Mouse (Mus musculus) heart, embryonic 14.5 days (tissue): ENCODE data around the gene Elp5. TPM values are rescaled to one million over a fixed set of nuclear protein-coding genes. Genes with fewer than 3 reads are reported as not detected.

Experiments
- ATAC-seq: fragments of 200-750 bp; cut with Nextera tagmentation; 2 replicates; pipeline ENCODE4 v1.8.0; 2017; ENCODE audit warnings: low read depth, moderate TSS enrichment; ENCODE audit not compliant: insufficient number of reproducible peaks, insufficient read depth, low FRiP score
- H3K27ac ChIP-seq, 2 experiments: fragments of 200-500 bp in 1 of 2; fragments of 300-500 bp in 1 of 2; sonication (generic) in 1 of 2; replicated peaks in 1 of 2; 2 replicates each; pipeline ENCODE4 v1.5.1; 2012 to 2014; ENCODE audit warnings: low read depth in 2 of 2, low read length in 2 of 2, control low read depth in 1 of 2, mild to moderate bottlenecking in 1 of 2, mixed read lengths in 1 of 2; ENCODE audit not compliant: control insufficient read depth in 1 of 2, insufficient read depth in 1 of 2
- H3K27me3 ChIP-seq: fragments of 300-500 bp; sonication (generic); 2 replicates; pipeline ENCODE4 v1.6.1; 2014; ENCODE audit warnings: mild to moderate bottlenecking, low read length, control low read depth; ENCODE audit not compliant: control insufficient read depth, insufficient read depth
- H3K36me3 ChIP-seq: fragments of 300-500 bp; sonication (generic); 2 replicates; pipeline ENCODE4 v1.6.1; 2014; ENCODE audit warnings: mild to moderate bottlenecking, control low read depth, low read length, mixed read lengths; ENCODE audit not compliant: control insufficient read depth, insufficient read depth
- H3K4me1 ChIP-seq, 2 experiments: fragments of 200-500 bp in 1 of 2; fragments of 300-500 bp in 1 of 2; sonication (generic) in 1 of 2; 2 replicates each; pipeline ENCODE4 v1.6.1; 2012 to 2014; ENCODE audit warnings: low read length in 2 of 2, control low read depth in 1 of 2, mixed read lengths in 1 of 2; ENCODE audit not compliant: control insufficient read depth in 2 of 2, insufficient read depth in 2 of 2
- H3K4me2 ChIP-seq: fragments of 300-500 bp; sonication (generic); 2 replicates; pipeline ENCODE4 v1.6.1; 2014; ENCODE audit warnings: mild to moderate bottlenecking, low read length
- H3K4me3 ChIP-seq, 2 experiments: fragments of 200-500 bp in 1 of 2; fragments of 300-500 bp in 1 of 2; sonication (generic) in 1 of 2; 2 replicates each; pipeline ENCODE4 v1.5.1; 2012 to 2014; ENCODE audit warnings: low read length in 2 of 2, mild to moderate bottlenecking in 2 of 2, control low read depth in 1 of 2, low read depth in 1 of 2, moderate library complexity in 1 of 2; ENCODE audit not compliant: control insufficient read depth in 1 of 2, insufficient read depth in 1 of 2
- H3K9ac ChIP-seq: fragments of 300-500 bp; sonication (generic); 2 replicates; pipeline ENCODE4 v1.6.1; 2014; ENCODE audit warnings: mild to moderate bottlenecking, low read length
- H3K9me3 ChIP-seq: fragments of 300-500 bp; sonication (generic); 2 replicates; pipeline ENCODE4 v1.6.1; 2016; ENCODE audit warnings: low read length, control low read depth; ENCODE audit not compliant: control insufficient read depth
- WGBS: fragments of 180-500 bp; shearing (Covaris S2); extraction: QIAGEN DNeasy Blood & Tissue Kit; methylation state at CpG from one replicate; pipeline ENCODE4 v1.1.7; 2014; 5-methylcytosine and 5-hydroxymethylcytosine counted together
- polyA plus RNA-seq: library from polyadenylated mRNA; unstranded; fragments of >200 nt; fragmentation: Nextera tagmentation; extraction: Ambion mirVana; gene quantifications from 2 replicates; pipeline ENCODE4 v1.2.1, GENCODE M21; 2014

Elp5 gene
- 107 and 114 TPM in 2 replicates for polyA plus RNA-seq

DNA sequence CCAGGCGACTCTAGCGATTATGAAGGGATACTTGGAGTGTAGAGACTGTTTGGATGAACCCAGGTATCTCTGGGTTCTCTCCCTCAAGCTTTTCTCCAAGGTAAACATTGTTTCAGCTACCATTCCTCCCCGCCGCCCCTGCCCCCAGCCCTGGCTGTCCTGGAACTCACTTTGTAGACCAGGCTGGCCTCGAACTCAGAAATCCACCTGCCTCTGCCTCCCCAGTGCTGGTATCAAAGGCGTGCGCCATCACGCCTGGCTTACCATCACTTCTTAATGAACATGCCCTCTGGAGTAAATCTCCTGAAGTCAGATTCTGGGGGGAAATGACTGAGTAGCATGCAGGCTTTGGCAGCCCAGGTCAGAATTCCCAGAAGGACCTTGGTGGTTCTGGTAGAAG, at the start of gene Elp5:
TSS of gene Elp5 (minus strand) at position 293 of the 400 bp plus-strand sequence.
- H3K9me3 ChIP-seq = no peaks in the 10 kb centered on the region
- peaks cover 53% of the 10 kb centered on the region for H3K36me3 ChIP-seq
- H3K4me2 ChIP-seq = peak within 1 kb of the TSS; percentile 80
- no peaks in the 10 kb centered on the region for H3K27me3 ChIP-seq
- WGBS = 54% methylated on average over 8 of the region's 8 CpGs
- peak within 1 kb of the TSS; percentile 83 to 99 for H3K27ac ChIP-seq
- H3K4me1 ChIP-seq = peaks cover 11 to 24% of the 10 kb centered on the region in 2 experiments
- H3K4me3 ChIP-seq = peak within 1 kb of the TSS; percentile 98 to 99
- H3K9ac ChIP-seq = peak within 1 kb of the TSS; percentile 99
- ATAC-seq = no peak

DNA sequence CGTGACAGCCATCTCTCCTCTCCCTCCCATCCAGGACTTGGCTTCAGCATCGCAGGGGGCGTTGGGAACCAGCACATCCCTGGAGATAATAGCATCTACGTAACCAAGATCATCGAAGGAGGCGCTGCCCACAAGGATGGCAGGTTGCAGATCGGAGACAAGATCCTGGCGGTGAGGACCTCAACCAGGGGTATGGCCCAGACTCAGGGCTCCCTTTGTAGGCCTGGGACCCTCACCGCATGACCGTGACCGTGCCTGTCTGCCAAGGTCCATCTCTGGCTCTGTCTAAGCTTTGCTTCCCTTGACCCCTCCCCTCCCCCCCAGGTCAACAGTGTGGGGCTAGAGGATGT, 49.0 kb upstream of the Elp5 start:
- Histone ChIP-seq H3K36me3 (peaks cover 31% of the 10 kb centered on the region), H3K9me3 (no peaks in the 10 kb centered on the region), H3K9ac (no peak overlapping the region), H3K4me2 (no peak overlapping the region), H3K4me3 (no peak overlapping the region), H3K27me3 (no peaks in the 10 kb centered on the region), H3K27ac (no peak overlapping the region), H3K4me1 (peaks cover 26 to 32% of the 10 kb centered on the region in 2 experiments)
- no peak for ATAC-seq
- WGBS = 96% methylated on average over 11 of the region's 11 CpGs

DNA sequence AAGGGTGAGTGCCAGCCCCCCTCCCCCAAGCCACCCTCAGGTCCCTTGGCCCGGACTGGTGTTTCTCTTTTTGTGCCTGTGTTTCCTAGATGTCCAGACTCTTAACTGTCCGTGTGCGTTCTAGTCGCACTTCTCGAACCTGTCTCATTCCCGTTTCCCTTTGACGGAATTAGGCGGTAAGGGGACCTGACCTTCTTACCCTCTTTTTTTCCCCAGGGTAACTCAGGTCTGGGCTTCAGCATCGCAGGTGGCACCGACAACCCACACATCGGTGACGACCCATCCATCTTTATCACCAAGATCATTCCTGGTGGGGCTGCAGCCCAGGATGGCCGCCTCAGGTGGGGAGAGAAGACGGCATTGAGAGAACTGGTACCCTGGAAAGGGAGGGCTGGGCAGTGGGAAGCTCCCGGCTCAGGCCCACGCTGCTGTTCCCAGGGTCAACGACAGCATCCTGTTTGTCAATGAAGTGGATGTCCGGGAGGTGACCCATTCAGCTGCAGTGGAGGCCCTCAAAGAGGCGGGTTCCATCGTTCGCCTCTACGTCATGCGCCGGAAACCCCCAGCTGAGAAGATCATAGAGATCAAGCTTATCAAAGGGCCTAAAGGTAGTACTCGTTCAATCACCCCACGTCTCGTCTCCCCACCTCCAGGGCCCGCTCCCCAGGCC, 48.5 kb upstream of the Elp5 start:
- Histone ChIP-seq H3K9ac (no peak overlapping the region), H3K9me3 (no peaks in the 10 kb centered on the region), H3K27me3 (no peaks in the 10 kb centered on the region), H3K4me2 (no peak overlapping the region), H3K4me1 (peaks cover 31 to 36% of the 10 kb centered on the region in 2 experiments), H3K36me3 (peaks cover 31% of the 10 kb centered on the region), H3K27ac (no peak overlapping the region), H3K4me3 (no peak overlapping the region)
- ATAC-seq = no peak
- WGBS = 90% methylated on average over 28 of the region's 28 CpGs

DNA sequence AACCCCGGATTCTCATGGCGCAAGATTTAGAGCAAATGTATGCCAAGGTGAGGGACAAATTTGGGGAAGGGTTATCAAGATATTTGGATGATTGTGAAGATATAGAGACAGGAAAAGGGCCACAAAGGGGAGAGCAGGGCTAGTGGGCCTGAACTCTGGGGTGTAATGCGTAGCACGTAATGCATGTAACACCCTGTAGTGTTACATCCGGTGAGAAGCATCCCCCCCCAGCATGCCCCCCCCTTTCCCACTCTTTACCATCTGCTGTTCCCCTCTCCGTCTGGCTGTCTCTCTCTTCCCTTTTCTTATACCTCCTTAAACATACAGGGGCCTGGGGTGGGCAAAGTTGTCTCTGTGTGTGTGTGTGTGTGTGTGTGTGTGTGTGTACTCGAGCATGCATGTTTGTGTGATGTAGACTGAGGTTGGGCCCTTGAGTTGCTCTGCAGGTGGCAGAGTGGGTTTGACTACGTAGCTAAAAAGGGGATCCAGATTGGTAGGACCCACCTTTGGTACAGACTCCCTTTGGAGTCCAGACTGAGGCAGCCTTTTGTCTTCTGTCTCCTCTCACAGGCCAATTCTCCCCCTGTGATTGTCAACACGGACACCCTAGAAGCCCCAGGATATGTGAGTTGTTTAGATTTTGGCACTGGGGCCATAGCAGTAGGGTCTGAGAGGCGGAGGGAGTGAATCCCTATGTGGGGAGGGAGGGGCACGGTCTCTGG, 47.7 kb upstream of the Elp5 start:
- no peak overlapping the region for H3K27ac ChIP-seq

DNA sequence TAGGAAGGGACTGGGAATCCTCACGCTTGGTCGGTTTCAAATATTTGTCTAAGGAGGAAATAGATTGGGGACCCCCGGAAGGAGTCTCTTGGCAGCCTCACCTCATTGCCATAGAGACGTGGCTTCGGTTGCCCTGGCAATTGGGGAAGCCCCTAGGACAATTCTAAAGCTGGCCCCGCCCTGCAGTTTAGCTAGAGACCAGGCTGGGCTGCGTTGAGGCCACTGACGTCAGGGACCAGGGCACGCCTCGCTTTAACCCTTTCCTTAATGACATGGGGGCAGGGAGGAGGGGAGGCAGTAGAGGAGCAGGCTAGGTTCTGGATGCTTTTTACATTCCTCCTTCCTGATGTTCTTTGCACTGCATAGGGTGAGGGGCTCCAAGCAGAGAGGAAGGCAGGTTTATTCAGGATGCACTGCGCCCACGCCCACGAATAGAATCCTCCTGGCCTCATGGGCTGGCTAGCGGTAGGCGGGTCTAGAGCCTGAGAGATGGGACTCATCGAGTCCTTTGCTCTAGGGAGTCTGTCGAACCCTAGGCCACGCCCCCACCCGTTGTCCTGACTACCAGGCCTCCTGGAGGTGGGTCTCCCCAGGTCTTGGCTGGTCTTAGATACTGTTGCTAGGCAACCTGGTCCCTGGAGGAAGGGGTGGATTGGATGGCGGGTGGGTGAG, 46.9 kb upstream of the Elp5 start:
- peak; percentile 70 for ATAC-seq
- H3K9ac ChIP-seq = no peak overlapping the region
- peaks cover 31% of the 10 kb centered on the region for H3K36me3 ChIP-seq
- no peaks in the 10 kb centered on the region for H3K27me3 ChIP-seq
- whole genome bisulfite sequencing = 3% methylated on average over 20 of the region's 20 CpGs
- H3K27ac ChIP-seq = peak overlapping the region; percentile 54 to 63; a peak in 3 of 4 replicates
- peak overlapping the region; percentile 11 to 29; a peak in 3 of 4 replicates for H3K4me3 ChIP-seq
- H3K4me1 ChIP-seq = peaks cover 31 to 39% of the 10 kb centered on the region in 2 experiments
- peak overlapping the region; percentile 57 for H3K4me2 ChIP-seq
- no peaks in the 10 kb centered on the region for H3K9me3 ChIP-seq

More for the DNA sequence above, 47.7 kb upstream of the Elp5 start:
- no peak overlapping the region; a peak in 1 of 4 replicates for H3K4me3 ChIP-seq
- peak overlapping the region; percentile 57 for H3K4me2 ChIP-seq
- ATAC-seq = no peak
- H3K4me1 ChIP-seq = peaks cover 31 to 38% of the 10 kb centered on the region in 2 experiments
- H3K27me3 ChIP-seq = no peaks in the 10 kb centered on the region
- H3K9me3 ChIP-seq = no peaks in the 10 kb centered on the region
- H3K36me3 ChIP-seq = peaks cover 31% of the 10 kb centered on the region
- no peak overlapping the region for H3K9ac ChIP-seq
- WGBS = 57% methylated on average over 11 of the region's 11 CpGs

DNA sequence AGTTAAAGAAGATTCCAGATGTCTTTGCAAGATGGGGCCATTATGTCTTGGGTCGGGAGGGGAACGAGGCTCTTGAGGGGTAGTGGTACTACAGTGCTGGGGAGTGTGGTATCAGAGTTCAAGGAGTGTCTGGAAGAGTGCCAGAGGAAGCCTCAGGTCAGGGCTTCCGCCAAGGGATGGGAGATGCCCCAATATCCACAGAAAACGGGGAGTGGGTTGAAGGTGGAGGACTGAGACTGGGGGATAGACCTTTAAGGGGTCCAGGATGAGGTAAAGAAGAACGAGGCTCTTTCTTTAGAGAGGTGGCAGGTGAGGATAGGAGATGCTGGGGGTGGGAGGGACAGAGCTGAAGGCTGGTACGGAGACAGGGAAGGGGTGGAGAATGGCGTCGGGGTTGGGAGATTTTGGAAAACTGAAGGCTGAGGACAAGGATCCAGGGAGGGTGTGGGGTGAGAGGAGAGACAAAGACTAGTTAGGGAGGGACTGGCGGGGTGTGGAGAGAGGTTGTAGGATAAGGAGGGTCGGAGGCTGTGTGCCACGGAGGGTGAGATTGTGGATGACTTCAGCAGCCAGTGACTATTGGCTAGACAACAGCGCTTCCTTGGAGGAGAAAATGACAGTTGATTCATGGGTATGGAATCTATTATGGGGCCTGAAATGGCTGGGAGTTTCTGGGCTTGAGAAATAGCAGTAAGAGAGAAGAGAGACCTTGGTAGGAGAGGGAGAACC, 46.2 kb upstream of the Elp5 start:
- H3K4me1 ChIP-seq = peaks cover 31 to 43% of the 10 kb centered on the region in 2 experiments
- 29% methylated on average over 12 of the region's 12 CpGs for WGBS
- no peak for ATAC-seq
- peak overlapping the region; percentile 11 to 29; a peak in 2 of 4 replicates for H3K4me3 ChIP-seq
- H3K27me3 ChIP-seq = no peaks in the 10 kb centered on the region
- H3K9me3 ChIP-seq = no peaks in the 10 kb centered on the region
- H3K9ac ChIP-seq = 0 out of 2 replicates have a peak overlapping the region, but pooled peaks have one; percentile 10
- peak overlapping the region; percentile 39 to 54 for H3K27ac ChIP-seq
- H3K36me3 ChIP-seq = peaks cover 31% of the 10 kb centered on the region
- H3K4me2 ChIP-seq = peak overlapping the region; percentile 57

DNA sequence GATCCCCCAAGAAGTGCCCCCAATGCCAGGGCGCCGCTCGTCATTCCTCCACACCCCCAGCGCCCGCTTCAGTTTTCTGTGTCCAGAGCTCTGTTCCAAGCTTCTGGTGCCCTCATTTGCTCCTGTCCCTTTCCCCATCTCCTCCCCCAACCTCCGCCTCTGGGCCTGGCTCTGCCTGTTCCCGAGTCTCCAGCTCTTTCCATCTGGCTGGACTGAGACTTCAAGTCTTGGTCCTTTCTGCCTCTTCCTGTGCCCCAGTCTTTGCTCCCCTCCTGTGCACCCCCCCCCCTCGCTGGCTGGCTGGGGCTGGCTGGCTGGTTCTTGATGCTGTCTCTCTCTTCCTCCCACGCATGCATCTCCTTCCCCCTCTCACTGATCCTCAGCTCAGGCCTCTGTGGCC, 45.1 kb upstream of the Elp5 start:
- peak overlapping the region; percentile 42; the same call in 1 of the 2 replicates for H3K9ac ChIP-seq
- no peaks in the 10 kb centered on the region for H3K9me3 ChIP-seq
- WGBS = 52% methylated on average over 9 of the region's 9 CpGs
- peaks cover 31 to 48% of the 10 kb centered on the region in 2 experiments for H3K4me1 ChIP-seq
- no peak for ATAC-seq
- no peak overlapping the region for H3K27ac ChIP-seq
- no peaks in the 10 kb centered on the region for H3K27me3 ChIP-seq
- peak overlapping the region; percentile 63 for H3K4me2 ChIP-seq
- H3K36me3 ChIP-seq = peaks cover 21% of the 10 kb centered on the region
- H3K4me3 ChIP-seq = no peak overlapping the region
